Mouse (Mus musculus) spleen, embryonic (tissue): ENCODE measurements around the gene Stk36.

Experiments used
- CTCF ChIA-PET: fragments of 350-600 bp; sonication (Branson Sonifier 250); formaldehyde crosslinking; loops from one replicate; lab custom pipeline; 2022; lab: Charles Lee

The Stk36 gene

GRCm38 (mm10) chr1:74601267-74601962 lies at the start of gene Stk36, which contains the start of gene Rnf25:
TSS of gene Stk36 (plus strand) at chr1:74601445.
TSS of gene Rnf25 (minus strand) at chr1:74601397.
- CTCF ChIA-PET: no interaction called here

- CTCF ChIA-PET: interaction anchor here (0.6 kb wide), 1 partner anchor 427 kb away, joined by 3 read pairs; no protein-coding TSS in a partner anchor
These were observed 42.2 kb upstream of the Stk36 start for GRCm38 (mm10) chr1:74559061-74559460.

- CTCF ChIA-PET: no interaction called here
These were observed 35.4 kb upstream of the Stk36 start for GRCm38 (mm10) chr1:74565834-74566233.

GRCm38 (mm10) chr1:74569739-74570719 lies 31.2 kb upstream of the Stk36 start:
- CTCF ChIA-PET: no interaction called here

GRCm38 (mm10) chr1:74582621-74583020 lies 18.6 kb upstream of the Stk36 start:
- CTCF ChIA-PET: no interaction called here

GRCm38 (mm10) chr1:74584616-74585398 lies 16.4 kb upstream of the Stk36 start:
- CTCF ChIA-PET: no interaction called here

- CTCF ChIA-PET: no interaction called here
These were observed 13.9 kb upstream of the Stk36 start for GRCm38 (mm10) chr1:74587233-74587772.

GRCm38 (mm10) chr1:74587773-74588445 lies 13.3 kb upstream of the Stk36 start, which contains the start of the genes Zfp142 and Bcs1l:
TSS of gene Zfp142 (minus strand) at chr1:74588246.
TSS of gene Bcs1l (plus strand) at chr1:74588289.
- CTCF ChIA-PET: interaction anchor here (0.6 kb wide), 1 partner anchor 729 kb away, joined by 5 read pairs; no protein-coding TSS in a partner anchor

GRCm38 (mm10) chr1:74594434-74594833 lies 6.8 kb upstream of the Stk36 start:
- CTCF ChIA-PET: no interaction called here

- CTCF ChIA-PET: interaction anchor here (0.6 kb wide), 1 partner anchor 68 kb away, joined by 4 read pairs; no protein-coding TSS in a partner anchor
These were observed 561 bp upstream of the Stk36 start for GRCm38 (mm10) chr1:74600501-74601266.

- CTCF ChIA-PET: no interaction called here
These were observed 22.9 kb downstream of the Stk36 start for GRCm38 (mm10) chr1:74624183-74624582.

GRCm38 (mm10) chr1:74626076-74626475 lies 24.8 kb downstream of the Stk36 start:
- CTCF ChIA-PET: no interaction called here

- CTCF ChIA-PET: no interaction called here
These were observed 26.8 kb downstream of the Stk36 start for GRCm38 (mm10) chr1:74628001-74628400.

- CTCF ChIA-PET: no interaction called here
These were observed 31.5 kb downstream of the Stk36 start for GRCm38 (mm10) chr1:74632734-74633133.

- CTCF ChIA-PET: no interaction called here
These were observed 42.3 kb downstream of the Stk36 start for GRCm38 (mm10) chr1:74643524-74643923.

- CTCF ChIA-PET: no interaction called here
These were observed 42.7 kb downstream of the Stk36 start for GRCm38 (mm10) chr1:74643926-74644325.

GRCm38 (mm10) chr1:74661448-74662195 lies 60.4 kb downstream of the Stk36 start, which contains the start of gene Ttll4:
TSS of gene Ttll4 (plus strand) at chr1:74661745.
- CTCF ChIA-PET: no interaction called here

- CTCF ChIA-PET: no interaction called here
These were observed 61.1 kb downstream of the Stk36 start for GRCm38 (mm10) chr1:74662253-74662865.
